Mouse (Mus musculus) frontal cortex, postnatal 25 days (tissue): ENCODE measurements around the gene Sestd1.
A peak's percentile ranks its signal among the peaks of the same experiment; 100 is the strongest.

ENCODE experiments used
- DNase-seq, 2 experiments: peaks; one replicate each; pipeline ENCODE4 v3.0.0; 2022; ENCODE audit warnings: low spot score in 2 of 2

Sestd1 gene

DNA sequence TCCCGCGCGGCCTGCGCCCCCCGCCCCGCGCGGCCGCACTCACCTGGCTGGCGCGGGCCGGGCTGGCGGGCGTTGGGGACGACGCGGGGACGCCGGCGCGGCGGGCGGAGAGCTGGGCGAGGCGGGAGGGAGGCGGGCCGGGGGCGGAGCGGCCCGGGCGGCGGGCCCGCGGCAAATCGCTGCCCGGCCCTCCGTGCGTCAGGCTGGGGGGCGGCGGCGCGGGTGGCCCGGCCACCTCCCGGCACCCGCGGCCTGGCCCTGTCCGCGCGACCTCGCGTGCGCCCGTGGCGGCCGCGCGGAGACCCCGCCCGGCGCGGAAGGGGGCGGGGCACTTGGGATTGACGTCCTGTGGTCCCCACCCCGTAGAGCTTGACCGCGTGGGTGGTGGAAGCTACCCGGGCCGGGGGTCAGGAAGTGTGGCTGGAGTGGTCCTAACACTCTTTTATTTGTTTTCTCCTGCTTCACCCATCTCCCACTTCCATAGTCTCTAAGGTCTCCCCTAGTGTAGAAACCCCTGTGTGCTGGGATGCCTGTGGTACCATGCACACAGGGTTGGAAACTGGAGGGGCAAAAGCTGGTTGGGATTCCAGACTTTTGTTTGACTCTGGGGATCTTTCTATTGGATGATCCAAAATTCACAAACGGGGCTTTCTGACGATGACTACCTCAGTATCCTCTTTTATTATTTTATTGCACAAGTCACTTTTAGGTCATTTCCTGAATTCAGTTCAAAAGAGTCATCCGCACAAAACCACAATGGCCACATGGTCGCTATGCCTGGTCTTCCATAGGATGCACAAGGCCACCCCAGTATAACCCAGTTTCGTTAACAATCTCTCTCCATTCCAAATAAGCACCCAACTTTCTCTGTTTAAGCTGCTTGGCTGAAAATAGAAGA, at the start of gene Sestd1:
TSS of gene Sestd1 (minus strand) at position 81 of the 898 bp plus-strand sequence.
- peak in 1 of 2 experiments; percentile 31 for DNase-seq

GRCm38 (mm10) chr2:77327246-77327645, 46.9 kb upstream of the Sestd1 start:
- DNase-seq, result no peak

- no peak for DNase-seq
These were observed 43.3 kb upstream of the Sestd1 start for GRCm38 (mm10) chr2:77323739-77324138.

GRCm38 (mm10) chr2:77323156-77323555, 42.8 kb upstream of the Sestd1 start:
- DNase-seq, result no peak

DNA sequence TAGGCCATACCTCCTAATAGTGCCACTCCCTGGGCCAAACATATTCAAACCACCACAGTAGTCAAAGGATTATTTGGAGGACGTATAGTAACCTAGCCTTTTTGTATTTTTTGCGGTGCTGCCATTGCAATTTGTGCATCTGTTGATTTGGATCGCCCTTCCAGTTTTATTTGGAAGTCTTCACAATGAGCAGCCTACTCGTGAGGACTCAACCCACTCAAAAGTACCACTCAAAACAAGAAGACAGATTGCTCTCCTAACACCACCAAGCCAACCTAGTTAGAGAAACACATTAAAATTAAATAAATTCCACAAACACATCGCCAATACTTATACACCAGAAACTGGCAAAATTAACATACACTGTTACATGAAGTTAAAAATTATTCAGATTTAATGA, 38.8 kb upstream of the Sestd1 start:
- DNase-seq, result no peak

GRCm38 (mm10) chr2:77316961-77317360, 36.6 kb upstream of the Sestd1 start:
- DNase-seq, result no peak

DNA sequence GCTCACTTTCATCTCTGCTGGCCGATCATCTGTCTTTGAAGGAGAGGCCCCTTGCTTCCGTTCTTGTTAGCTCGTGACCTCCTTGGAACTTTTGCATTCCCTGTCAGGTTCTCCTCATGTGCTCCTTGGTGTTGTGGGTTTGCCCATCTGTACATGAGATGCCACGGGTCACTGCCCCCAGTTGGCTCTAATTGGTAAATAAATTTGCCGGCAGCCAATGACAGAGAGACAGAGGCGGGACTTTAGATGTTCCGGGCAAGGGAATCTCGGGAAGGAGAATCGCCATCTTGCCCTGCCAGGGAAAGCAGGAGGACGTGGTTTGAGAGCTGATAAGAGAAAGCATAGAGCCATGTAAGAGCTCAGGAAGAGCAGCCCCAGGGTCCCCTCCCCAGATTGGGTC, 33.5 kb upstream of the Sestd1 start:
- no peak for DNase-seq

DNA sequence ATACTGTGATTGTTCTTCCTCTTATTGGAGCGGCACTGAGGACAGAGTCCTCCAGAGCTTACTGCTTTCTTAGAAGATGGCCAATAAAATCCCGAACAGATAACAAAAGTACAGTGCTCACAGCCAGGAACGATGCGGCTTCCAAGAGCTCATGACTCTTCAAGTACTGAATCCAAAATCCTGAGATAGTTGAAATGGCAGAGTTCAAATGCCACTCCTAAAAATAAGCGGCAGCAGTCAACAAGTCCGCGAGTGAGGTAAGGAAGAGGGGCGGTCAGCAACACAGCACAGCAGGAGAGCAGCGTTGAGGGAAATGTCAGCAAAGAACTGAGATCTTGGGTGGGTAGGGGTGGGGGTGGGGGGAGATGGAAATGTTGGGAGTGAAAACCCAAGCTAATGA, 32.2 kb upstream of the Sestd1 start:
- DNase-seq, result no peak

DNA sequence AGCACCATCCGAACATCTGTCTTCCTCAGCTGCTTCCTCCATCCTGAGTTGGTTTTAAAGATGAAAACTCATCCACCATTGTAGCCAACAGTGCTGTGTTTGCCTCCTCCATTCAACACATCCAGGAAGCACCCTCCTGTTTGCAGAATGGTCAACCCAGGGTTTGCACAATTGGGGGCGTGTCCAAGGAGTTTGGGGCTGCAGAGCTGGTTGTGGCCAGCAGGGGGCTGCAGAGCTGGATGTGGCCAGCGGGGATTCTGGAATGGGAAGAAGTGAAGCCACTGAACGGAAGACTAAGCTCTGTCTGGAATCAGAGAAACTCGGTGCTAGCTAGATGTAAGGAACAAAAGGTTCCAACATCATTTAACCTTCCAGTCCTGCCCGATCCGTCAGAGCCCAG, 28.9 kb upstream of the Sestd1 start:
- no peak for DNase-seq

DNA sequence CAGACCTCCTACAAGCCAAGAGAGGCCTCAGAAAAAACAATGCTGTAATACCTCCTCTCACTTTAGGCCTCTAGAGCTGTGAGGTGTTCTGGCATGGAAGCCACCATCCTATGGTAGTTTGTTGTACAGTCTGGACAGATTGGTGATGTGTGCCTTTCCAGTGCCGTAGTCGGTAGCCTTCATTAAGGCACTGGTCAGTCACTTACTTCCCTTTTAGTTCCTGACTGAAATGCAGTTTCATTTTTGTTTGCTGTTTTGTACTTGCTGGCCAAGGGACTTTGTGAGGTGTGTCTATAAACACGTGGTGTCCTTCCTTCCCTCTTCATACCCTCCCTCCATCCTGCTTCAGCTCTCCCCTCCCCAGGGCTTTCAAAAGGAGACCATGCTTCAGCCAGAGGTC, 24.1 kb upstream of the Sestd1 start:
- no peak for DNase-seq

- no peak for DNase-seq
These were observed 23.3 kb upstream of the Sestd1 start for GRCm38 (mm10) chr2:77303716-77304115.

- no peak for DNase-seq
These were observed 22.4 kb upstream of the Sestd1 start for GRCm38 (mm10) chr2:77302655-77303348.

GRCm38 (mm10) chr2:77301687-77302389, 21.4 kb upstream of the Sestd1 start:
- DNase-seq, result no peak

DNA sequence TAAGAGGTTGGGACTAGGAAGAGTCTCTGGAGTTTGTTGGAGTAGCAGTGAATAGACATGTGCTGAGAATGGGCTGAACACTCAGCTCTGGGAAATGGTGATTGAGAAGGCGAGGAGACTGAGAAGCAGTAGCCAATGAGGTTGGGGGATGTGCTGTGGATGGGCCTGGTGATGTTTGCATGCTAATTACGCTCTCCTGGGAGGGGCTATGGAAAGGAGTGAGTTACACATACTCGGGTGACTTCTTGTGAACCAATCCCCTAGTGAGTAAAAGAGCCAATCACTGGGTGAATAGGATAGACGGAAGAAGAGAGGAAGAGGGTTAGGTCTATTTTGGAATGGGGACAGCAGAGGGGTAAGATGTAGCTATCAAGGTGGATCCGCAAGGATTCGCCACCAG, 9.3 kb upstream of the Sestd1 start:
- no peak for DNase-seq

- no peak for DNase-seq
These were observed 6.4 kb upstream of the Sestd1 start for GRCm38 (mm10) chr2:77286755-77287154.

DNA sequence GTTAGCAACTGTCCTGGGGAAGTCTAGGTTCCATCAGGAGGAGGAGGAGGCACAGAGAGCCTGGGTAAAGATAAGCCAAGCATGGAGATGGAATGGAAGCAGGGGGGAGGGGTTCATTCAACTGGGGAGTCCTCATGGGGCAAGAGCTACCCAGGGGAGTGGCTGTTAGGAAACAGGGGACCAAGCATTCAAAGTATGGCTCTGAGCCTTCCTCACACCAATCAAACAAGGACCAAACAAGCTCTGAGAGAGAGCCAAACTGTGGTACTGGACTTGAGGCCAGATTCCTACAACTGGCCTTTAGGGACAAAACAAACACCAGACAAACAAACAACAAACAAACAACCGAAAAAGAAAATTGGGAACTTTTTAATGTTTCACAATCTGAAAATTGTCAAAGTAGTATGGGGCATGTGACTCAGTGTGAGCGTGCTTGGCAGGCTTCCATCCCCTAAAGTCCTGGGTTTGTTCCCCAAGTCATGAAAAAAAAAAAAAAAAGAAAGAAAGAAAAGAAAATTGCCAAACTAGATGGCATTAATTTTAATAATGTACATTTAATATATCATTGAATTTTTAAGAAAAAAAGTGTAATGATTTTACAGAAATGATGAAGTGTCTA, 4.0 kb upstream of the Sestd1 start:
- no peak for DNase-seq

- peak in 1 of 2 experiments; percentile 28 for DNase-seq
These were observed 406 bp downstream of the Sestd1 start for GRCm38 (mm10) chr2:77279861-77280511.

DNA sequence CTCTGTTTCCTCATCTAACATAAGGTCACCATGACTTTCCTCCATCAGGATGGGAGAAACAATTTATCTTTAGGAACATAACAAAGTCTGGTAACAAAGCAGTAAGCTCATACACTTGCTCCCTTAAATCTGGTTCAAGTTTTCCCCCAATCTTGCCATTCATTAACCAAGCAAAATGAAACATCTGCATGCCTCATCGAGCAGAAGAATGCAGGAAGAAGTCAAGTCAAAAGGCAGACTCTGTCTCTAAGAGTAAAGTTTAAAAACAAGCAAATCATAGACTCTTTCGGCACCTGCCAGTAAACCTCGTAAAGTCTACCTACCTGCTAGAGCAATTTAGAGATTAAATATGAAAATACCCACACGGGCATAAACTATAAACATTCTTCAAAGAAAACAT, 3.1 kb downstream of the Sestd1 start:
- no peak for DNase-seq

GRCm38 (mm10) chr2:77275851-77276250, 4.5 kb downstream of the Sestd1 start:
- DNase-seq, result no peak

DNA sequence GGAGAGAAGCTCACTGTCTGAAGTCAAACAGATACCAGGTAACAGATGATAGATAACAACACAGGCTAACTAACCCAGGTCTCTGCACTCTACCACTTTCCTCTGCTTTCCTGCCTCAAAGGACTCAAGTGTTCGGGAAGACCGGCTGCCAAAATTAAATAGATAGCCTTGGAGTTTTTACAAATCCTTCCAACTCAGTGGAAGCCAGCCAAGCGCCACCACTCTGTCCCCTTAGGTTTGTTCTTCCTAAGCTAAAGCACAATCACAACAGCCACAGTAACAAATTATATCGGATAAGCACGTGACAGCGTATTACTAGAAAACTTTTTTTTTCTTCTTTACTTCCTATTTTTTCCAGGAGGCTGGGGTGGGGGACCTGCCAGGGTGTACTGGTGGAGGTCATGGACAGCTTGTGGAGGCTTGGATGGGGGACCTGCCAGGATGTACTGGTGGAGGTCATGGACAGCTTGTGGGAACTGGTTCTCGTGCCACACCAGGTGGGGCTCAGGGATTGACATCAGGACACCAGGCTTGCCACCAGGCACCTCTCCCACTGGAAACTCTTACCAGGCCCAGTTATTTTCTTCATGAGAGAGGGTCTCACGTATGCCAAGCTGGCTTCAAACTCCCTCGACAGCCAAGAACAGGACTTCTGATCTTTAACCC, 5.3 kb downstream of the Sestd1 start:
- no peak for DNase-seq

- no peak for DNase-seq
These were observed 7.4 kb downstream of the Sestd1 start for GRCm38 (mm10) chr2:77272953-77273352.
